Mouse (Mus musculus) yolk sac, embryonic 10.5 days (tissue): Measurements from ENCODE around the gene Gm49321.

Experiments used
- DNase-seq: peaks from one replicate; pipeline ENCODE4 v3.0.0-alpha.2; 2017; ENCODE audit warnings: low spot score

The Gm49321 gene

DNA sequence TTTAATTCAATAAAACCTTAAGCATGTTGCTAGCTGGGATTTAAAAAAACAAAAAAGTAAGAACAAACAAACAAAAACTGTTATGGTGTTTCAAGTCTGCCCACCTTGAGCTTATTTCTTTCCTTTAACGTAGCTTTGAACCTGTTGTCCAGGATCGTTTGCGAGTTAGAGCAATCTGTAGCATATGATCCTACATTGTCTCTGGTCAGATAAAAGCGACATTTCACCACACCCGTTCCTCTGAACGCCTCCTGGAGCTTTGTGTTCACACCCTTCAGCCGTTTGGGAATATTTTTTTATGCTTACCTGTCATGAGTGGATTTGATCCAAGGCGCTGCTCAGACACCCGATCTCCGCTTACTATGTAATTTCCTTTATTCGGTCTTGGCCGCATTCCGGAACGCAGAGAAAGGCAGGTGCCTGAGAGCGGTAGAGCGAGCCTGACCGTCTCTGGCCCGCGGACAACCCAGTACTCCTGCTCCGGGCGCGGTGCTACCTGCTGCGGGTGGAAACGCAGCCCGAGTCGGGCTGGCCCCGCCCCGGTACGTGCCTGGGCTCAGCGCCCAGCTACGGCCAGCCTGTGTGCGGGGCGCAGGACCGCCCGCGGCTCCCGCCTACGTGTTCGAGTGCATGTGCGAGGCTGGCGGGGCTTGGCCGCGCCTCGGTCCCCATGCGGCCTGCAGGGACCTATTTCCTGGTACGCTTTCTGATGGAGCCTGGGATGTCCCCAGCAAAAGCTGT, 12.0 kb downstream of the Gm49321 start:
- DNase-seq: peak; percentile 60

DNA sequence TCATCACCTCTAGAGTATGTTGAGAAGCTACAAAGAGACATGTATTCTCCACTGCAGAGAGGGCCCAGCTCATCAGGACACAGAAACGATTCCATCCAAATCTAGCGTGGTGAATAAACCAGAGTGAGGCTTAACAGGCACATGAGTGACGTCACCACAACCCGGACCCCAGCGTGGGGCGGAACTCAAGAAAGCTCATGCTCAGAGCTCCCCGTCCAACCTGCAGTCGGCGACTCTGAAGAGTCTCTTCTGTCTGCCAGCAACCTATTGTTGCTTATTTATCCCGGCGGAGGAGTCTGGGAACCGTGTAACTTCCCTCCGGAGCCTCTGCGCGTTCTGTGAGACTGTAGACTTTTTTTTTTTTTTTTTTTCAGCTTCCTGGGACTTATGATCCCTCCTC, 15.4 kb downstream of the Gm49321 start:
- peak; percentile 42 for DNase-seq

DNA sequence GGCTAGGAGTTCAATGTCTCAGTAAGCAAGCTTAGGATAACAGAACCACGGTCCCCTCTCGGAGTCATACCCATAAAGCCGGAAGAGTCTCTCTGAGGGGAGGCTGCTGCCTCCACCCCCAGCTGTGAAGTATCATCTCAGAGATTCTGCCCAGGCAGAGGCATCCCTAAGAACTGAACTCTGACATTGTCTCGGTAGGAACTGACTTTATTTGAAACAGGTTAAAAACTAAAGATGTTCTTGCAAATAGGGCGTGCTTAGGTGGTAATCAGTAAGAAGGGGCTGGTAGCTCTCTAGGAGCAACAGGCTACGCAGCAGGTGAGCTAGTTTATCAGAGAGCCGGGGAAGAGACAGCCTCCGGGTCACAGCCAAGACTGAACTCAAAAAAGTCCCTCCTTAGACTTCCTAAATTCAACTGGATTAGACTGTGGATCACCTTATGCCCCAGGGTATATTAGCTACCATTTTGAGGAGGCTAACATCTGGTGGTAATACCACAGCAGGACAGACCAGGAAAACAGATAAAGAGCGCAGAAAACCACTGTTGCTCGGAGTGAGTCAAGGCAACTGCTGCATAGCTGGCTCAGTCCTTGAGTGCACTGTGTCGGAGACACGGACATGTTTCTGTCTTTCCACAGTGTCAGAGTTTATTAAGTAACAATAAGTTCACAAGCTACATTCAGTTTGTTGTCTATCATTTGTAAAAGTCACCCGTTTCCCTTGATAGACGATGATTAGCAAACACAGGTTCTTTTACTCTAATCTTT, 16.1 kb downstream of the Gm49321 start:
- no peak for DNase-seq

DNA sequence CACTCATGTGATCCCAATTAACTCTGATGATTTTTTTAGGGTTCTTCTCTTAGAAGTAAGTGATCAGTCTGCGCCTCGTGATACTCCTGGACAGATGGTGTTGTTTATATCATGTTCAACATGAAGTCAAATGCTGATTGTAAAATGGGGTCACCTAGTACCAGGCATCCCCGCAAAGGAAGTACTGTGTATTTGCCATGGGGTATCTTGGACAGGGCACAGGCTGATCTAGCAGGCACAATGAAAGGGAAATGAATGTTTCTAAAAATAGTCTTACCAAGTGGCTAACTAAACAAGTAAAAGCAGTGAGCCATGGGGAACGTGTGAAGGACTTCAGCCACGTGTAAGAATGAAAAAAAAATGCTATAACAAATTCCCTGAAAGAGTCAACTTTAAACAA, 17.3 kb downstream of the Gm49321 start:
- no peak for DNase-seq

DNA sequence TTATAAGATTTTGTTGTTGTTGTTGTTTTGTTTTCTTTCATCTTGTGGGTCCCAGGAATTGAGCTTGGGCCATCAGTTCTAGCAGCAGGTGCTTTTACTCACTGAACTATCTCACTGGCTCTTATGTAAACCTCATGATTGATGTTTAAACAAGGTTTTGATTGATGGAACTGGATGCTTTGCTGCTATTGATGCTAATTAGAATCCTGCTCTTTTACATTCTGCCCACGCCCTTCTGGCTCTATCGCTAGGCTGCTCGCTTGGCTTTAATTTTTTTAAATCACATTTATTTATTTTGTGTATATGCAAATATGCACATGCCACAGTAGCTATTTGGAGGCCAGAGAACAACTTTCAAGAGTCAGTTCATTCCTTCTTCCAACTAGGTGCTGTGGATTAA, 20.2 kb downstream of the Gm49321 start:
- no peak for DNase-seq

DNA sequence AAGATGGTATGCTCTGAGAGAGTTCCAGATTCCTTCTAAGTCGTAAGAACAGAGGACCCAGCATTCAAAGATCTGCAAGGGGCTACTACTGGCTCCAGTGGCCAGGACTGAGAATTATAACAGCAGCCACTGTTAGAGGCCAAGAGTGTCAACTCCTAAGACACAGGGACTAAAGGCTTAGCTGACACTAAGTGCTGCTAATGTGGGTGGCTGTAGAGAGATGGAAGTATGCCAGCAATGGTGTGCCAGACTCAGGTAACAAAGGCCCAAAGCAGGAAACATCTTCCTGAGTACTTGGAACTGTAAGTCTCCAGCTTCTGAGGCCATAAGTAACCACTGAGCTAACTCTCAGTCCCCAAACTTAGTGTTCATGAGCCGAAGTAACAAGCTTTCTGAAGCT, 21.4 kb downstream of the Gm49321 start:
- DNase-seq: no peak

DNA sequence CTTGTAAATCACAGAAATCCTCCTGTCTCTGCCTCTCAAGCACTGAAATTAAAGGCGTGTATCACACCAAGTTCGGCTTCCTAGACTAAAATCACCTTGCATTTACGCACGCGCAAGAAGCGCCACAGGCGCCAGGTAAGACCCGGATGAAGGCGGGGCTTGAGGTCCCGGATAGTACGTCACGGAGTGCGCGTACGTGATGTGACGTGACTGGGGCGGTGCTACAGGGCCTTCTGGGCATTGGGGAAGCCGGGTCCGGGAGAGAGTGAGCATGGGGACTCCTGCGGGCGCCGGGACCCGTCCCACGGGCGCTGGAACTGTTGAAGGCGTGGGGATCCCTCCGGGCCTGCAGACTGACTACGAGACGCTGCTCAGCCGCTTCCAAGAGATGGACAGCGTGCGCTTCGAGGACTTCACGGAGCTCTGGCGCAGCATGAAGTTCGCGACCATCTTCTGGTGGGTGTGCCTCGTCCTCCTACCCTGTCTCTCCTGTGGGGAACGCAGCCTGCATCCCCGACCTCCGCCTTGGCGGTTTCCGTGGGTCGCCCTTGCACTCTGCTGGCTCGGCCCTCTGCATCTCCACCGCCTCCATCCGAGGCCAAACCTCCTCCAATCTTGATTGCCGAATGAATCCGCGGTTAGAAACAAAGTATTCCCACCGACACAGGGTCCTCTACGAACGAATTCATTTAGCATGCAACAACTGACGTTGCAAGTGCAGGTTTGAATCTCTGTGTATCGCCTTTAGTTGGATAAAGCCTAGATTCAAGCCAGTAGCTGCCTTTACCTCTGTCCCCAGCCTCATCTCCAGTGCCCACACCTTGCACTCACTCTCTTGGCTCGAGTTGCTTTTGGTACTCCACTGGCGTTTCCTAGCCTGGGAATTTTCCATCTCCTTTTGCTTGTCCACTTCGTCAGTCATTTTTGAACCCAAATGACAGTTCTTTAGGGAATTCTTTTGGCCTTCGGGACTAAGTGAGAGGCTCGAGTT, 27.1 kb downstream of the Gm49321 start, which contains the start of gene Snapc1:
TSS of gene Snapc1 (plus strand) at position 191 of the 991 bp plus-strand sequence.
- DNase-seq: peak; percentile 94

DNA sequence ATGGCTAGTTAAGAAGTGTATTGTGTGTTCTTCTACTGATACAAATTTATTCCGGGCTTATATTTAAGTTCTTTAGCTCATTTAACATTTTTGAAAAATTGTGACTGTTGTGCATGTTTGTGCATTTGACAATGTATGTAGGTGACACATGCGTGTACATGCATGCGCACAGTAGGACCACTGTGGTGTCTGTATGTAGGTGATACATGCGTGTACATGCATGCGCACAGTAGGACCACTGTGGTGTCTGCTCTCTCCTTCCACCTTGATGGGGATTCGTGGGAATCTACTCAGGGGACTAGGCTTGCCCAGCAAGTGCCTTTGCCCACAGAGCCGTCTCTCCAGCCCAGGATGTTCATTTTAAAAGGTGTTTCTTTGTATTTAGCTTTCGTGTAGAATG, 31.7 kb downstream of the Gm49321 start:
- no peak for DNase-seq

DNA sequence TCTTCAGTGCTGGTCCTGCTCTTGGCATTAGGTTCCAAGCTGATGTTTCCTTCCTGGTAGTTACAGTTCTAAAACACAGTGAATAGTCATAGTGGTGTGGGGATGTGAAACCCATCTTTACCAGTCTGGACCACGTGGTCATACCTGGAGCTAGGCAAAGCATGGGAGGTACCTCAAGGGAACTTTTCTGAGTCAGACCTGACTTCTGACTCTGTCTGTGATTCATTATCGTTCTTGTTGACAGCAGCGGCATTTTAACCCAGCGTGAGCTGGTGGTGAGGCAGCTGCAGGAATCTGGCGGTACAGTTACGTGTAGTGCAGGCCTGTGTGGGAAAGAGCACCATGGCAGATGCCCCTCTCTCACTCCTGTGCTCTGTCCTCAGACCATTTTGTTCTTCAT, 37.1 kb downstream of the Gm49321 start:
- DNase-seq: no peak

DNA sequence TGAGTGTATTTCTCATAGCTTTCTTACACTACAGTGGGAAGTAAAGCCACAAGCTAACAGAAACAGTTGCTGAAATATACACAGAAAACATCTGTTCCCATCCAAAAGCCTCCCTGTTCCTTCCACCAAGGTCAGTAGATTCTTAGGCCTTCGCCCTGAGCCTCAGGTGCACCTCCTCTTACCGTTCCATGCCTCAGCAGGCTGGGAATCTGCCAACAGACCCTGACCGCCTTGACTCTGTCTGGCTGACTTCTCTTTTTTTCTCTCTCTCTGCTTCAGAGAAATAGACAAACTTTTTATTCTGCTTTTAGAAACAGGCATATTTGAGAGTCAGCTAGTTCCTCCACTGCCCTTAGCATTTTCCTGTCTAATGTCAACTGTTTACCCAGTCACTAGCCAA, 40.7 kb downstream of the Gm49321 start:
- no peak for DNase-seq

DNA sequence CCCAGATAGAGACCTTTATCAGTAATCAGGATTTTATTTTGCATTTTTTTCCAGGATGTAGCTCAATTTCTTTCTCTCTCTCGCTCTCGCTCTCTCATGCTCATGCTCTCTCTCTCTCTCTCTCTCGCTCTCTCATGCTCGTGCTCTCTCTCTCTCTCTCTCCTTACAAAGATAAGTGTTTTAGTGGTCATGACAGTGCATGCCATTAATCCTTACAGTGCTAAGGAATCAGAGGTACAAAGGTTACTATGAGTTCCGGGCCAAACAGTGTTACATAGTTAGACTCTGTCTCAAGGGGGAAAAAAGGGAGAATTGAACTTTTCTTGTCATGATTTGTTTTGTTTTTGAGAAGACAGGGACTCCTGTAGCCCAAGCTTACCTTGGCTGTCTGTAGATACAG, 42.2 kb downstream of the Gm49321 start:
- no peak for DNase-seq

DNA sequence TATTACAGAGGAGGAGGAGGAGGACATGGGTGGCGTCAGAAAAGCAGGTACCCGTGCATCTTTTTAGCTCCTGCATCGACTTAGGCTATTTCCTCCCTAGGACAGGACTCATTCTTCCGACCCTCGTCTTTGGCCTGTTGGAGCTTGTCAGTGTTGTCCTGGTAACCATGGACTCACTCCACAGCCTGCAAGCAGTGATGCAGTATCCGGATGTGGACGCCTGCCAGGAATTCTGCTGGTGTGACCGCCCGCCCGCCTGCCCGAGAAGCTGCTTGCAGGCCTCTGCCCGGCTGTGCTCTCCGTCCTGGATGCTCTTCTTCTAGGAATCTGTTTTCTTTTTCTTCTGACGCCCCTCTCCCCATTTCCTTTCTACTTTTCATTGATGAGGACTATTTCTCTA, 45.1 kb downstream of the Gm49321 start:
- DNase-seq: no peak

DNA sequence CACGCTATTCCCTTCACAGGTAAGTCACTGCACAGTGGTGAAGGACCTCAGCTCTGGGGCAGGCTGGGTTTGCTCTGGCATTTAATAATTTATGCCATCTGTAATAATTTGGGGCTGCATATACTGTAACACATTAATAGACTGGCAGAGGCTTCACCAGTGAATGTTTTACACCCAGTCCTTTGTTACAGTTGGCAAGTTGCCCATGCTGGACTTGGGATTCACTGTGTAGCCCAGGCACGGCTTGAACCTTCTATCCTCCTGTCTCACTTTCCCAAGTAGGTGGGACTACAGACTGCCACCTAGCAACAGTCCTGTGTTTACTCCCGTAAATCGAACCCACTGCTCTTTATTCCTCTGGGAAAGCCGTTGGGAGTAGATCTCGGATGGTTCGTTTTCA, 48.8 kb downstream of the Gm49321 start:
- no peak for DNase-seq

DNA sequence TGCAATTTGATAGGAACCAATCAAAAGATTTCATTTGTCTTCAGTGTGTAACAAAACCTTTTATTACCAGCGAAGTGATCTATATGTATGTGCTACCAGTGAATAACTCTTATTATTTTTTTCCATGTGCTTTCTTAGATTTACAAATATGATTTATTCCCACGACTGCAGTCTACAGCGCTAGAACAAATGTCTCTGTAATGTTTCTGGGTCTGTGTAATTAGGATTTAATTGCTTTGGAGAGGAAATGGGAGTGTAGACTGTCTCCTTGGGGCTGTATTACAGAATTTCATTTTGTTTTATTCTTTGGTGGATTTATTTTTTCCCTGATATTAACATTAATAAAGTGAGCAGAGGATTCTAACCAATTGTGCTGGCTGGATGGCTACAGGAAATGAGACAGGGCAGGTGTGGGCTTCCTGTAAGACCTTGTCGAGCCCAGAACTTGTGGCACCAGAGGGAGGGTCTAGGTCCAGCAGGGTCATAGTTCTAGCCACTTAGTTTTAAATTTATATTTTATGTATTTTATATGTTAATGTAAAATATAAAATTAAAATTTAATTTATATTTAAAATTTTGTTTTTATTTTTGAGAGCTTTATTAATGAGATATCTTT, 51.0 kb downstream of the Gm49321 start:
- DNase-seq: no peak

DNA sequence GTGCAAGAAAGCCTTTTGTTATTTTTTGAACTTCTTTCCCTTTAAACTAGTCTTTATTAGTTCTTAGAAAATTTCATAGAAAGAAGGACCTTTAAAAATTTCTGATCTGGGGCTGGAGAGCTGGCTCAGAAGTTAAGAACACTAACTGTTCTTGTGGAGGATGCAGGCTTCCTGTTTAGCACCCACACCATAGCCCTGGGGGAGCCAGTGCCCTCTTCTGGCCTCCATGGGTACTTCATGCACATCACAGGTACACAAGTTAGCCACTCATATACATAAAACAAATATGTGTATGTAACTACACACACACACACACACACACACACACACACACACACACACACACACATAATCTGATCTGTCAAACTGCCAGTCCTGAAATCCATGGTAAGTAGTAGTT, 52.1 kb downstream of the Gm49321 start:
- no peak for DNase-seq

DNA sequence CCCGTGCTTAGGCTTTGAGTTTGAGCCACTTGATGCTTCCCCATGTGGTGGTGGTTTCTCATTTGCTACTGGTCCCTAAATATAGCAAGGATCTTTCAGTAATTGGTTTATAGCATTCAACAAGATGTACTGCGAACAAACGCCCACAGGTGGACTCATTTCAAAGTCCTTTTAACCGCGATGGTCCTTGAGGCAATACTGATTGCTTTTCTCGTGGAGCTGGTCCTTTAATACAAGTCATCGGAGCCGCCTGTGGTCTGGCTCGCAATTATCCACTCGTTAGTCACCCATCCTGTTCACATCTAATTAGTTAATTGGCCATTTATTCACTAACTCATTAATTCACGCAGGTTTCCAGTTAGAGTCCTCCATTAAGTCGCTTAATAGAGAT, 59.4 kb downstream of the Gm49321 start:
- DNase-seq: no peak

DNA sequence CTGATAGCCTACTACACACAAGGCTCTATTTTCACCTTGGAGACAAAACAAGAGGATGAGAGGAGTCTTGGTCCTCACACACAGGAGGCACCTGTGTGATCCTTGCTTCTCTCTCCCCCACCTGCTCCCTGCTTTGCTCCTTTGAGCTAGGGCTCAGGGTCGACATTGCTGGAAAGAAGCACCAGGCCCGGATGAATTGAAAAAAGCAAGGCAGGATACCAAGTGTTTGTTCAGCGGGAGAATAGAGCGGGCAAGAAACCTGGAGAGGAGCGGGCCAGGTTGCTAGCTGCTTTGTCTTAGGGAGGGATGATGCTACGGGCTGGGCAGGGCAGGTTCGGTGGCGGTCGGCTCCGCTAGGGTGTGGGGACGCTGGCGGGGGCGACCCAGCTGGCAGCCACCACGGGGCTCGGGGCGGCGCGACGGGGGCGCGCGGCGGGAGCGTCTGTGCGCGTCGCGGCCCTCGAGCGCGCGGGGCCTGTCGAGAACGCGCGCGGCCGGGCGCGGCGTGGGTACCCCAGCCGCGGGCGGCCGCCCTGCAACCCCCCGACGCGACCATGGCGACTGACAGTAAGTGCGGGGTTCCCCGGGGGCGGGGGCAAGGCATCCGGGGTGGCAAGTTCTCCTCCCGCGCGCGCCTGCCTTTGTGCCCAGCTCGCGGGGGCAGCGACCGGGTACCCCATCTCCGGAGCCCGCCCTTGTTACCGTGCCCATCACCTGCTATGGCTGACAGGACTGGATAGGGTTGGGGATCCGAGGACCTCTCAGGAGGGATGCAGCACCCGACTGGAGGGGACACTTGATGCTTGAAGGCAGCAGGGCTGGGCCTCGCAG, 60.1 kb downstream of the Gm49321 start, which contains the start of gene Syt16:
TSS of gene Syt16 (plus strand) at position 365 of the 831 bp plus-strand sequence.
- DNase-seq: no peak

DNA sequence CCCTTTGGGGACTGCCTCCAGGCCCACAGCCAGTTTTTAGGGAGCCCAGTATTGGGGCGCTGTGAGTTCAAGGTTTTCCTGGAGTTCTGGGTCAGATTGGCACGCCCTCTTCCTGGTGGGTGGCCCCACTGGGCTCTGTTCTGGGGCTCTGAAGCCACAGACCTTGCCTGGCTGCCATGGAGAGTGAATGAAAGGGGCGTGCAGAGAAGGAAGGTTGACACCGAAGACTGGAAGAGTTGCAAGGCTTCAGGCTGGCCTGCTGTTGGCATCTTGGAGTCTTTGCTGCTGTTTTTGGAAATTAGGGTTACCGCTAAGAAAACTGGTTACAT, 60.6 kb downstream of the Gm49321 start:
- no peak for DNase-seq

DNA sequence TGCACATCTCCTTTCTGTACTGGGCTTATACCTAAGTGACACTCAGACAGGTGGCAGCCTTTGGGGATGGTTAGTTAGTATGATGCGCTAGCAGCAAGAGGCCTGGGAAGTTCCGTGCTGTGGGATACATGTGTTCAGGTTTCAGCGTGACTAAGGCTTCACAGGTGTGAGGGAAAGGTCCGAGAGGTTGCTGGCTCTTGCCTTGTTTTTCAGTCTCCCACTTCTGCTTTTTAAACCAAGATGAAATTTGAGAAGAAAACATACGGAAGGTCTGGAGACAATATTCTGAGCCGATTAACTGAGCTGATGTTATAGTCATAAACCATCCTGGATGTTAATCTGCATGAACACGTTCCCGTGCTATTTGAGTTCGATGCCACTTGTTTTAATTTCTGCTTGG, 65.0 kb downstream of the Gm49321 start:
- no peak for DNase-seq

DNA sequence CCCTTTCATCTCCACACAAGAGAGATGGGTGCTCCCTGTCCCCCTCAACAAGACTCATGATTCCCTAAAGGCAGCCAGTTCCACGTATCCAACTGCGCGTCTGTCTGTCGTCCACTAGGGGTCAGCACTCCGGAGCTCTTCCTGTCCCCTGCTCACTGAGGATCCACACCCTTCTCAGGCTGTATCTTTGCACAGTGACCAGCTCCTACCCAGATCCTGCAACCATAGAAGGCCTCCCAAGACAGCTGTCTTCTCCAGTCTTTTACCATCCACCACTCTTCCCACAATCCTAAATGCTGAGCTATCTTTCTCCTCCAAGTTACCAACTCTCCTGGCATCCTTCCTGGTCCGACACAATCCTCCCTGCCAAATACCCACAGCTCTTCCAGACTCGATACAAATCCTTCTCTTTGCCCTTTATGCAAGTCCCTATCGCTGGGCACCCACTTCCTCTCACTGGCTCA, 72.0 kb downstream of the Gm49321 start:
- DNase-seq: no peak

DNA sequence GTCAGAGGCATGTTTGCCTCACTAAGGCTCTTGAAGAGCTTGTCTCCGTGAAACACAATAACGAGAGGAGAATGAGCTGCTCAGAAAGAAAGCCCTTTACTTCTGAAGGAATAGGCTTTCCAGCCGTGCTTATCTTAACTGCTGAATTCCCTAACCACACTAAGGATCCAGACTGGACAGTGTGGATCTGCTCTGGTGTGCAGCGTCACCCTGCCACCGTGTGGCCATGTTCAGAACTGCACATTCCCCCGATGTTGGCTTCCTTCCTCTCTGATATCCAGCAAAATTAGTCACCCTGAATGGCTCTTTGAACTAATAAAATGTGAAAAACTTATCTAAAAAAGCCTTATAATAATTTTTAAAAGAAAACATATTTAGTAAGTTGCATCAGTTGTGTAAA, 76.3 kb downstream of the Gm49321 start:
- DNase-seq: peak; percentile 55
